Mouse (Mus musculus): ENCODE results near the gene Spsb2. TPM values are rescaled to one million over a fixed set of nuclear protein-coding genes. Genes with fewer than 3 reads are reported as not detected.

The Spsb2 gene
- total RNA-seq (2015) = 5.1 and 8.0 TPM in 2 replicates
- 10.3 and 14.0 TPM in 2 replicates for total RNA-seq (2017)

GRCm38 (mm10) chr6:124808358-124809012 lies at the start of gene Spsb2:
Gene Spsb2 (plus strand): TSS chr6:124808661.
- ATAC-seq (ENCODE audit: poor library complexity, severe bottlenecking) = peak; percentile 60

- ATAC-seq (ENCODE audit: poor library complexity, severe bottlenecking) = no peak
These were observed 49.6 kb upstream of the Spsb2 start for GRCm38 (mm10) chr6:124758849-124759232.

- ATAC-seq (ENCODE audit: poor library complexity, severe bottlenecking) = peak; percentile 83
These were observed 49.2 kb upstream of the Spsb2 start for GRCm38 (mm10) chr6:124759259-124759658.

GRCm38 (mm10) chr6:124765951-124766350 lies 42.5 kb upstream of the Spsb2 start:
- ATAC-seq (ENCODE audit: poor library complexity, severe bottlenecking) = no peak

GRCm38 (mm10) chr6:124767536-124767919 lies 40.9 kb upstream of the Spsb2 start:
- ATAC-seq (ENCODE audit: poor library complexity, severe bottlenecking) = no peak

- ATAC-seq (ENCODE audit: poor library complexity, severe bottlenecking) = no peak
These were observed 40.3 kb upstream of the Spsb2 start for GRCm38 (mm10) chr6:124767920-124768703.

- peak; percentile 42 for ATAC-seq (ENCODE audit: poor library complexity, severe bottlenecking)
These were observed 39.8 kb upstream of the Spsb2 start for GRCm38 (mm10) chr6:124768704-124769044.

GRCm38 (mm10) chr6:124769101-124769765 lies 39.2 kb upstream of the Spsb2 start, which contains the start of gene Eno2:
Gene Eno2 (minus strand): TSS chr6:124769673.
- ATAC-seq (ENCODE audit: poor library complexity, severe bottlenecking) = peak; percentile 72

GRCm38 (mm10) chr6:124770013-124770412 lies 38.4 kb upstream of the Spsb2 start:
- ATAC-seq (ENCODE audit: poor library complexity, severe bottlenecking) = no peak

- ATAC-seq (ENCODE audit: poor library complexity, severe bottlenecking) = no peak
These were observed 38.0 kb upstream of the Spsb2 start for GRCm38 (mm10) chr6:124770511-124770910.

GRCm38 (mm10) chr6:124779222-124779983 lies 29.1 kb upstream of the Spsb2 start, which contains the start of gene Lrrc23:
Gene Lrrc23 (minus strand): TSS chr6:124779727.
- ATAC-seq (ENCODE audit: poor library complexity, severe bottlenecking) = peak; percentile 74

- peak; percentile 26; the same call in 1 of the 2 replicates for ATAC-seq (ENCODE audit: poor library complexity, severe bottlenecking)
These were observed 28.5 kb upstream of the Spsb2 start for GRCm38 (mm10) chr6:124779984-124780416.

GRCm38 (mm10) chr6:124780917-124781316 lies 27.5 kb upstream of the Spsb2 start:
- ATAC-seq (ENCODE audit: poor library complexity, severe bottlenecking) = no peak

GRCm38 (mm10) chr6:124782436-124782835 lies 26.0 kb upstream of the Spsb2 start:
- ATAC-seq (ENCODE audit: poor library complexity, severe bottlenecking) = peak; percentile 47; the same call in 1 of the 2 replicates

- peak; percentile 72 for ATAC-seq (ENCODE audit: poor library complexity, severe bottlenecking)
These were observed 21.6 kb upstream of the Spsb2 start for GRCm38 (mm10) chr6:124786756-124787420.

GRCm38 (mm10) chr6:124787722-124788121 lies 20.7 kb upstream of the Spsb2 start:
- ATAC-seq (ENCODE audit: poor library complexity, severe bottlenecking) = no peak

- no peak for ATAC-seq (ENCODE audit: poor library complexity, severe bottlenecking)
These were observed 18.9 kb upstream of the Spsb2 start for GRCm38 (mm10) chr6:124789519-124789918.

- no peak for ATAC-seq (ENCODE audit: poor library complexity, severe bottlenecking)
These were observed 18.3 kb upstream of the Spsb2 start for GRCm38 (mm10) chr6:124790121-124790520.

GRCm38 (mm10) chr6:124791911-124792310 lies 16.6 kb upstream of the Spsb2 start:
- no peak for ATAC-seq (ENCODE audit: poor library complexity, severe bottlenecking)

GRCm38 (mm10) chr6:124795781-124796180 lies 12.7 kb upstream of the Spsb2 start:
- ATAC-seq (ENCODE audit: poor library complexity, severe bottlenecking) = no peak
